Mouse (Mus musculus): ENCODE measurements at regions not wholly inside any gene's neighbourhood (a gene's known extent, or its start where the extent isn't known, plus 50 kb on each side); places are given as distances from the start of the nearest gene placed in this dataset.

DNA sequence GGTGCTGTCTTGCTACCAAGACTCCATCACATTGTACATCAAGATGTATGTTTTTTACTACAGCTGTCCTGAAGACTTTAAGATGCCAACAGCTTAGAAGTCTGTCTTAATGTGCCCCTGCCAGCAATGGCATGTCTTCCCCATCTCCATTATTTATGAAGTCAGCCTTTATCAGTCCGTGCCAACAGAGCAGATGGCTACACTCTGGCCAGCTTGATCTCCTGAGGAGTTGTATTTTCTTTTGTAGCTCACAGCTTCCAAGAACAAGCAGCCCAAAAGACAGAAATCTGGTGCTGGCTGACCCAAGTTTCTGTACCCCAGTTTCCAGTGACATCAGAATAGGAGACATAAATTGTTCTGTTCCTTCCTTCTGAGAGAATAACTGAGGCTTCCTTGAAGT lies 140.5 kb upstream of the Hnrnpa3 start:
- no peak overlapping the region for H3K4me3 ChIP-seq (replicated peaks)
- no peaks in the 10 kb centered on the region for H3K4me1 ChIP-seq (replicated peaks)
- H3K9ac ChIP-seq: no peak overlapping the region
- ATAC-seq (ENCODE audit: low read depth) (no peak), DNase-seq (no peak)
- no peaks in the 10 kb centered on the region; the same call in 1 of the 2 replicates for H3K27me3 ChIP-seq
- WGBS (ENCODE audit: insufficient replicate concordance): 47% methylated on average over 1 of the region's 1 CpGs
- no peak overlapping the region for H3K27ac ChIP-seq
- H3K36me3 ChIP-seq: no peaks in the 10 kb centered on the region
- H3K9me3 ChIP-seq (replicated peaks): no peaks in the 10 kb centered on the region
- no peak overlapping the region for H3K4me2 ChIP-seq

- 51% methylated on average over 3 of the region's 3 CpGs for WGBS (ENCODE audit: insufficient replicate concordance)
- Histone ChIP-seq H3K9me3 (replicated peaks) (no peaks in the 10 kb centered on the region), H3K27me3 (no peaks in the 10 kb centered on the region), H3K9ac (no peak overlapping the region), H3K27ac (no peak overlapping the region), H3K36me3 (no peaks in the 10 kb centered on the region), H3K4me2 (no peak overlapping the region), H3K4me3 (replicated peaks) (no peak overlapping the region), H3K4me1 (replicated peaks) (no peaks in the 10 kb centered on the region)
- no peak for DNase-seq
- ATAC-seq (ENCODE audit: low read depth): no peak
Measured at GRCm38 (mm10) chr2:75525562-75525961, 133.5 kb upstream of the Hnrnpa3 start.

DNA sequence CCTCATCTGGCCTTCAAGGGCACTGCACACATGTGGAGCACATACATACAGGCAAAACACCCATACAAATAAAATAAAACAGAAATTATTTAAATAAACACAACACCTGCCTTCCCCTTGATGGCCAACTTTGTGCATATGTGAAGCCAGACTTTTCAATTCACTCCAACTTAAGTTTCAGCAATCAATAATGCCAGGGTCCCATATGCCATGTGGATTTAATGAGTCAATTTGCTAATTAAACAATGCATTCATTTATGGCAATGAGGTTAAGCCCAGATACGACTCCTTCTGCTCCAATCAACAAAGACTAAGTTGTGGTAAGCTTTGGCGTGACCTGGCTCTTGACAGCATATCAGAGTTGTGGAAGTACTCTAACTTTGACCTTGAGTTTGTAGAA lies 130.4 kb upstream of the Hnrnpa3 start:
- no peaks in the 10 kb centered on the region for H3K36me3 ChIP-seq
- H3K4me2 ChIP-seq: no peak overlapping the region
- ATAC-seq (ENCODE audit: low read depth): no peak
- no peaks in the 10 kb centered on the region for H3K9me3 ChIP-seq (replicated peaks)
- no peaks in the 10 kb centered on the region for H3K4me1 ChIP-seq (replicated peaks)
- 64% methylated on average over 2 of the region's 2 CpGs for WGBS (ENCODE audit: insufficient replicate concordance)
- DNase-seq: no peak
- no peaks in the 10 kb centered on the region for H3K27me3 ChIP-seq
- no peak overlapping the region for H3K9ac ChIP-seq
- no peak overlapping the region for H3K27ac ChIP-seq
- no peak overlapping the region for H3K4me3 ChIP-seq (replicated peaks)

DNA sequence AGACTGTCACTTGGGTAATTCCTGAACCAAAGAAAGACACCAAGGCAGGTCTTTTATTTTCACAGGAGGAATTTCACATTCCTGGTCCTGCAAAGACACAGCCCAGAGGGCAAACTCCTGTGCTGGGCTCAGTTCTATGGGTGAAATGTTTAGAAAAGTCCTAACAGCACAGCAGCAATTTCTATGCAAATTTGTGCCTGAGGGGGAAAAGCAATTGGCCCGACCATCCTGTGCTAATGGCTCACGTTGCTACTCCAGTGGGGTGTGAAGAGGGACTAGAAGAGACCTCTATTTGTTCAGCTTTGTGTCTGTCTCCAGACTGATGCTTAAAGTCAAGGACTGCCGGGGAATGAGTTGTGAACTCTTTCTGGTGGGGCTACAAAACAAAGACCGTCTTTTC lies 120.9 kb upstream of the Hnrnpa3 start:
- H3K27ac ChIP-seq: no peak overlapping the region
- H3K36me3 ChIP-seq: no peaks in the 10 kb centered on the region
- no peaks in the 10 kb centered on the region for H3K27me3 ChIP-seq
- no peak overlapping the region for H3K9ac ChIP-seq
- no peak overlapping the region for H3K4me3 ChIP-seq (replicated peaks)
- no peak for ATAC-seq (ENCODE audit: low read depth)
- WGBS (ENCODE audit: insufficient replicate concordance): 36% methylated on average over 4 of the region's 4 CpGs
- H3K9me3 ChIP-seq (replicated peaks): no peaks in the 10 kb centered on the region
- no peak for DNase-seq
- no peak overlapping the region for H3K4me2 ChIP-seq
- no peaks in the 10 kb centered on the region for H3K4me1 ChIP-seq (replicated peaks)

DNA sequence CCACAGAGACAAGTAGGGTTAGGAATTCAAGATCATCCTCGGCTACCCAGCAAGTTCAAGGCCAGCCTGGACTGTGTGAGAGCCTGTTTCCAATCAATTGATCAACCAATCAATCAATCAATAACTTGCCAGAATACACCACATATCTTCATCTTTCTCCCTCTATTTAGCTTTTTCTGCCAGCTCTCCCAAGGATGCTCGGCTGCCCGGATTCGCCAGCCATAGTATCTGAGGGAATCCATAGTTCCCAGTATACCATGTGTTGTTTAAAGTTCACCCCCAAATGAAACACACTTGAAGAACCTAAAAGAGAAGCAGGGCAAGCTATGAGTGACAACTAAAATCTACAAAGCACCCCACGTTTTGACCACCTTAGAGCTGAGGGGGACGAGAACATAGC lies 119.3 kb upstream of the Hnrnpa3 start:
- Histone ChIP-seq H3K4me2 (no peak overlapping the region), H3K27ac (no peak overlapping the region), H3K27me3 (no peaks in the 10 kb centered on the region), H3K4me1 (replicated peaks) (no peaks in the 10 kb centered on the region), H3K9ac (no peak overlapping the region), H3K4me3 (replicated peaks) (no peak overlapping the region), H3K36me3 (no peaks in the 10 kb centered on the region), H3K9me3 (replicated peaks) (no peaks in the 10 kb centered on the region)
- DNase-seq: no peak
- no peak for ATAC-seq (ENCODE audit: low read depth)
- 71% methylated on average over 6 of the region's 6 CpGs for WGBS (ENCODE audit: insufficient replicate concordance)

- H3K4me1 ChIP-seq (replicated peaks): no peaks in the 10 kb centered on the region
- ATAC-seq (ENCODE audit: low read depth) (no peak), DNase-seq (no peak)
- H3K27me3 ChIP-seq: no peaks in the 10 kb centered on the region
- H3K27ac ChIP-seq: no peak overlapping the region
- no peaks in the 10 kb centered on the region for H3K36me3 ChIP-seq
- no peaks in the 10 kb centered on the region for H3K9me3 ChIP-seq (replicated peaks)
- no peak overlapping the region for H3K9ac ChIP-seq
- H3K4me2 ChIP-seq: no peak overlapping the region
- 65% methylated on average over 5 of the region's 5 CpGs for WGBS (ENCODE audit: insufficient replicate concordance)
- no peak overlapping the region for H3K4me3 ChIP-seq (replicated peaks)
Measured at GRCm38 (mm10) chr2:75542331-75542730, 116.7 kb upstream of the Hnrnpa3 start.

GRCm38 (mm10) chr2:75542781-75543180 lies 116.3 kb upstream of the Hnrnpa3 start:
- ATAC-seq (ENCODE audit: low read depth): no peak
- Histone ChIP-seq H3K36me3 (no peaks in the 10 kb centered on the region), H3K27me3 (no peaks in the 10 kb centered on the region), H3K4me2 (no peak overlapping the region), H3K9me3 (replicated peaks) (no peaks in the 10 kb centered on the region), H3K9ac (no peak overlapping the region), H3K4me1 (replicated peaks) (no peaks in the 10 kb centered on the region), H3K27ac (no peak overlapping the region), H3K4me3 (replicated peaks) (no peak overlapping the region)
- DNase-seq: no peak
- 47% methylated on average over 5 of the region's 5 CpGs for whole genome bisulfite sequencing (ENCODE audit: insufficient replicate concordance)

- H3K27me3 ChIP-seq: no peaks in the 10 kb centered on the region
Measured at GRCm38 (mm10) chr2:75545971-75546370, 113.1 kb upstream of the Hnrnpa3 start.

DNA sequence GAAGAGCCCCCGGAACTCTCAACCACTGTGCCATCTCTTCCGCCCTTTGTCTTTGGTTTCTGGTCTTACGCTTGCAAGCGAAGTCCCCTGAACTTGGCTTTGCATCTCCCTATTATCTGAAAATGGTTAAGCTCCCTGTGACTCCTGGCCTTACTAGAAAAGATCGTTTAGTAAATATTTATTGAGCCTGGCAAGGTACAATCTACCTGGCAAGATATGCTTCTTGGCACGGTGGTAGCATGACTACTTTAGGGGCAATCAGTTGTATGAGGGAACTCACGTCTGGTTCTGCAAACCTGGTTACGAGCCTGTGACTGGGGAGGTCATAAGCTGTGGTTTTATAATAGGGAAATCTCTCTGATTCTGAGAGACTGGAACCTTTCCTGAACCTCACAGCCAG lies 103.4 kb upstream of the Hnrnpa3 start:
- Histone ChIP-seq H3K36me3 (no peaks in the 10 kb centered on the region), H3K4me3 (replicated peaks) (no peak overlapping the region)
- WGBS (ENCODE audit: insufficient replicate concordance): 70% methylated on average over 8 of the region's 8 CpGs

More at GRCm38 (mm10) chr2:75545971-75546370, 113.1 kb upstream of the Hnrnpa3 start:
- H3K4me3 ChIP-seq (replicated peaks): no peak overlapping the region
- no peak for ATAC-seq (ENCODE audit: low read depth)
- H3K36me3 ChIP-seq: no peaks in the 10 kb centered on the region
- H3K4me2 ChIP-seq: no peak overlapping the region
- no peaks in the 10 kb centered on the region for H3K9me3 ChIP-seq (replicated peaks)
- no peak overlapping the region for H3K9ac ChIP-seq
- 72% methylated on average over 7 of the region's 7 CpGs for WGBS (ENCODE audit: insufficient replicate concordance)
- no peak for DNase-seq
- no peak overlapping the region for H3K27ac ChIP-seq
- no peaks in the 10 kb centered on the region for H3K4me1 ChIP-seq (replicated peaks)

DNA sequence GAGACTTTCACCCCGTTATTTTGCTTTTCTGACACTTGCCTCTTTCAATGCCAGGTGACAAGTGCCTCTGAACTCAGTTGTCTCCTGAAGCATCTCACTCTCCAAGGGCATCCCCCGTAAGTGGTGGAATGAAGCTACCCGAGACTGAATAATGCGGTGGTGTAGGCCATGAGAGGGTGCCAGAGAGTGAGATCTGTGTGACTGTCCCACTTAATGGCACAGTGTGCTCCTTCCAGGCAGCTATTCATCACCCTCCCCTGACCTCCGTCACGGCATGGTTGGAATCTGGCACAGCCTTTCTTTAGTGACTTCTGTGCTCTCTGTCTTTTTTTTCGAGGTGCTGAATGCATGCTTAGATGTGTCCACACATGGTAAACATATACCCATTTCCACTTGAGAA lies 102.3 kb upstream of the Hnrnpa3 start:
- H3K9ac ChIP-seq: no peak overlapping the region
- H3K4me1 ChIP-seq (replicated peaks): no peaks in the 10 kb centered on the region
- H3K27ac ChIP-seq: no peak overlapping the region
- H3K36me3 ChIP-seq: no peaks in the 10 kb centered on the region
- 59% methylated on average over 7 of the region's 7 CpGs for WGBS (ENCODE audit: insufficient replicate concordance)
- H3K4me2 ChIP-seq: no peak overlapping the region
- H3K9me3 ChIP-seq (replicated peaks): no peaks in the 10 kb centered on the region
- DNase-seq: no peak
- H3K4me3 ChIP-seq (replicated peaks): no peak overlapping the region
- ATAC-seq (ENCODE audit: low read depth): no peak
- no peaks in the 10 kb centered on the region for H3K27me3 ChIP-seq

More for the DNA sequence above, 103.4 kb upstream of the Hnrnpa3 start:
- no peak overlapping the region for H3K4me2 ChIP-seq
- no peaks in the 10 kb centered on the region for H3K9me3 ChIP-seq (replicated peaks)
- no peak for DNase-seq
- no peak overlapping the region for H3K9ac ChIP-seq
- ATAC-seq (ENCODE audit: low read depth): no peak
- no peaks in the 10 kb centered on the region for H3K27me3 ChIP-seq
- H3K4me1 ChIP-seq (replicated peaks): no peaks in the 10 kb centered on the region
- no peak overlapping the region for H3K27ac ChIP-seq

GRCm38 (mm10) chr2:75557392-75557791 lies 101.7 kb upstream of the Hnrnpa3 start:
- H3K9ac ChIP-seq: no peak overlapping the region
- WGBS (ENCODE audit: insufficient replicate concordance): 64% methylated on average over 11 of the region's 11 CpGs
- DNase-seq: no peak
- H3K27ac ChIP-seq: no peak overlapping the region
- no peak overlapping the region for H3K4me3 ChIP-seq (replicated peaks)
- H3K4me1 ChIP-seq (replicated peaks): no peaks in the 10 kb centered on the region
- ATAC-seq (ENCODE audit: low read depth): no peak
- H3K9me3 ChIP-seq (replicated peaks): no peaks in the 10 kb centered on the region
- H3K36me3 ChIP-seq: no peaks in the 10 kb centered on the region
- H3K4me2 ChIP-seq: no peak overlapping the region
- no peaks in the 10 kb centered on the region for H3K27me3 ChIP-seq

- Histone ChIP-seq H3K9ac (no peak overlapping the region), H3K4me3 (replicated peaks) (no peak overlapping the region), H3K27ac (no peak overlapping the region), H3K27me3 (no peaks in the 10 kb centered on the region), H3K4me1 (replicated peaks) (peaks cover 8% of the 10 kb centered on the region), H3K36me3 (no peaks in the 10 kb centered on the region), H3K9me3 (replicated peaks) (no peaks in the 10 kb centered on the region), H3K4me2 (no peak overlapping the region)
- DNase-seq (no peak), ATAC-seq (ENCODE audit: low read depth) (no peak)
- 72% methylated on average over 6 of the region's 6 CpGs for WGBS (ENCODE audit: insufficient replicate concordance)
Measured at GRCm38 (mm10) chr2:75559920-75560319, 99.1 kb upstream of the Hnrnpa3 start.

Data from liver, embryonic 13.5 days (tissue).